Mouse (Mus musculus) stomach, postnatal 0 days (tissue): Measurements from ENCODE around the gene Tmem104. TPM values are rescaled to one million over a fixed set of nuclear protein-coding genes. Genes with fewer than 3 reads are reported as not detected.

Experiments
- ATAC-seq: fragments of 200-750 bp; cut with Nextera tagmentation; 2 replicates; pipeline ENCODE4 v1.8.0; 2017; ENCODE audit not compliant: low FRiP score, low TSS enrichment
- DNase-seq: peaks from one replicate; pipeline ENCODE4 v3.0.0-alpha.2; 2016; ENCODE audit warnings: low spot score
- H3K27ac ChIP-seq: fragments of 300-500 bp; sonication (generic); replicated peaks from 2 replicates; pipeline ENCODE4 v1.5.1; 2014; ENCODE audit warnings: mild to moderate bottlenecking, control low read depth
- H3K27me3 ChIP-seq: fragments of 300-500 bp; sonication (generic); 2 replicates; pipeline ENCODE4 v1.6.1; 2014; ENCODE audit warnings: low read length; ENCODE audit not compliant: control insufficient read depth, insufficient read depth
- H3K36me3 ChIP-seq: fragments of 300-500 bp; sonication (generic); 2 replicates; pipeline ENCODE4 v1.6.1; 2014; ENCODE audit warnings: low read length, mixed read lengths; ENCODE audit not compliant: control insufficient read depth, insufficient read depth
- H3K4me1 ChIP-seq: fragments of 300-500 bp; sonication (generic); replicated peaks from 2 replicates; pipeline ENCODE4 v1.6.1; 2014; ENCODE audit warnings: antibody characterized with exemption; ENCODE audit not compliant: control insufficient read depth, insufficient read depth
- H3K4me2 ChIP-seq: fragments of 300-500 bp; sonication (generic); replicated peaks from 2 replicates; pipeline ENCODE4 v1.6.1; 2014; ENCODE audit warnings: low read depth, mild to moderate bottlenecking, control low read depth, moderate library complexity
- H3K4me3 ChIP-seq: fragments of 300-500 bp; sonication (generic); 2 replicates; pipeline ENCODE4 v1.5.1; 2014; ENCODE audit warnings: low read depth, low read length, control low read depth
- H3K9ac ChIP-seq: fragments of 300-500 bp; sonication (generic); 2 replicates; pipeline ENCODE4 v1.6.1; 2014; ENCODE audit warnings: mild to moderate bottlenecking, low read length, control low read depth, mixed read lengths
- H3K9me3 ChIP-seq: fragments of 300-500 bp; sonication (generic); 2 replicates; pipeline ENCODE4 v1.6.1; 2016; ENCODE audit warnings: low read length; ENCODE audit not compliant: control insufficient read depth
- CTCF ChIP-seq: IDR thresholded peaks from 2 replicates; pipeline ENCODE4 v1.5.1; 2016; ENCODE audit warnings: antibody characterized with exemption, low read depth, mild to moderate bottlenecking, moderate library complexity
- EP300 ChIP-seq: optimal IDR thresholded peaks from 2 replicates; pipeline ENCODE3; 2016; ENCODE audit warnings: antibody characterized with exemption
- WGBS: fragments of 180-500 bp; shearing (Covaris S2); extraction: QIAGEN DNeasy Blood & Tissue Kit; methylation state at CpG from one replicate; pipeline ENCODE4 v1.1.7; 2014; 5-methylcytosine and 5-hydroxymethylcytosine counted together
- polyA plus RNA-seq: library from polyadenylated mRNA; unstranded; fragments of >200 nt; fragmentation: Nextera tagmentation; extraction: Ambion mirVana; gene quantifications from 2 replicates; pipeline ENCODE4 v1.2.1, GENCODE M21; 2015

Tmem104 gene
- polyA plus RNA-seq, 1 experiment from 2014 or later, result 6.3 TPM

DNA sequence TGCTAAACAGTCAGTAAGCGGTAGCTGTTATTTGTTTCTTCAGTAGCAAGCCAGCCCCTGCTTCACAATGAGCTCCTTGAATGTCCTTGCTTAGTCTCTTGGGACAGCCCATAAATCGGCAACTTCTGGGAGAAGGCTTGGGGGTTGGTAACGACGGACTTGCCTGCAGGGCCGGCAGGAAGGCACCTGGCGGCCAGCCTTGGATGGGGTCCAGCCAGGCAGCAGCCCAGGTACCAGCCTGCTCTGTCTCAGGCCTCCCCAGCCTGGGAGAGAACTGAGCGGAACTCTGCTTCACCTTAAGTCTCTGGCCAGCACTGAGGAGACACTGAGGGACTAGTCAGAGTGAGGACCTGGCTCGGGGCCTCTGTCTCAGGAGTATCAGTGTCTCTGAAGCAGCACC is 16.2 kb upstream of the Tmem104 start:
- 48% methylated on average over 8 of the region's 8 CpGs for WGBS
- Histone ChIP-seq H3K4me3 (no peak overlapping the region), H3K4me2 (no peak overlapping the region), H3K4me1 (peaks cover 19% of the 10 kb centered on the region), H3K9me3 (no peaks in the 10 kb centered on the region), H3K27me3 (no peaks in the 10 kb centered on the region), H3K27ac (peak overlapping the region; percentile 40; the same call in 1 of the 2 replicates), H3K9ac (no peak overlapping the region), H3K36me3 (no peaks in the 10 kb centered on the region)
- ATAC-seq, result peak; percentile 31; the same call in 1 of the 2 replicates
- DNase-seq, result peak; percentile 60
- TF ChIP-seq EP300 (no peak), CTCF (no peak)

DNA sequence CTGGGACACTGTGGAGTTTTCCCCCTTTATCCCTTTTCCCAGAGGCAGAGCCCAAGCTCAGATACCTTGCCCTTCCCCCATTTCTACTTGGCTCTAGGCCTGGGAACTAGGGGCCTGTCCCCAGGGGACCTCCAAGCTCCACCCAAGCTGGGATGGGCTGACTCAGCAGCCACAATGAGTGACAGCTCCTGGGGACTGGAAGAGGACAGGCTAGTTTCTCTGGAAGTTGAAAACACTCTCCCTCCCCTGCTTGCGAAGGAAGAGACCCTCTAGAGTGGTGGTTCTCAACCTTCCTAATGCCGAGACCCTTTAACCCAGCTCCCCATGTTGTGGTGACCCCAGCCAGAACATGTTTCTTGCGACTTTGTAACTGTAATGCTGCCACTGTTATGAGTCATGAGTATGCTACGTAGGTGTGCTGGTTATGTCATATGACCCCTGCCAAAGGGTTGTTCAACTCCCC is 14.4 kb upstream of the Tmem104 start:
- Histone ChIP-seq H3K27me3 (no peaks in the 10 kb centered on the region), H3K4me1 (peaks cover 19% of the 10 kb centered on the region), H3K4me3 (no peak overlapping the region), H3K9ac (no peak overlapping the region), H3K36me3 (no peaks in the 10 kb centered on the region), H3K9me3 (no peaks in the 10 kb centered on the region), H3K4me2 (peak overlapping the region; percentile 11; the same call in 1 of the 2 replicates), H3K27ac (peak overlapping the region; percentile 80; the same call in 1 of the 2 replicates)
- TF ChIP-seq CTCF (no peak), EP300 (no peak)
- DNase-seq, result peak; percentile 79
- WGBS, result 42% methylated on average over 4 of the region's 4 CpGs
- ATAC-seq, result peak; percentile 50

DNA sequence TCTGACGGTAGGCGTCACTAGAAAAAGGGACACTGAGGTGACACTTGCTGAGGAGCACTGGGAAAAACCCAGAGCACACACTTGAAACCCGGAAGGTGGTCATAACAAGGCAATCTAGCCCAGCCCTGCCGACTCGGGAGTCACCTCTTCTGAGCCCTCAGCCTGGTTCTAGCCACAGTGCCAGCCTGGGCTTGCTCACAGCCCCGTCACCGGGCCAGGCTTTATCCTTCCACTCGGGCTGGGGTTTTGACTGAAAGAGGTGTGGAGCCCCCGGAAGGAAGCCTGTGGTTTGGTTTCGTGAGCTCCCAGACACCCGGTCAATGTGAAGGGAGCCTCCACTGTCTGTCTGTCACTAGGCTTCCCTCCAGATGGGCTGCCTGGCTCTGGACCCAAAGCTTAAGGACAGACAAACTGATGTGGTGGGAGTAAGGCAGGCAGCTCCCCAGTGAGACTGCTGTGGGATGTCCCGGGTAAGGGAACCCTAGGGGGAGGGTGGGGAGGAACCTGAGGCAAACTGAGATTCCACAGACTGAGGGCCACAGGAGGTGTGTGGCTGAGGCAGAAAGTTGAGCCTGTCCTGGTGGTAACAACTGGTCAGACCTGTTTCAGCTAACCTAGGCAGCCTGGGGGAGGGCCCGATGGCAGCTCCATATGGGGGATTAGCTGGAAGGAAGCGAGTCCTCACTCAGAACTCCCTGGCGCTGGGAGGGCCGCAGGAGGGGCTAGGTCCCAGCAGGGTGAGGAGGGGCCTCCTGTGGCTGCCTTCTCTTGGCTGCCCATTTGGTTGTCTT is 13.5 kb upstream of the Tmem104 start:
- Histone ChIP-seq H3K9ac (peak overlapping the region; percentile 35; the same call in 1 of the 2 replicates), H3K36me3 (no peaks in the 10 kb centered on the region), H3K4me1 (peaks cover 21% of the 10 kb centered on the region), H3K4me2 (peak overlapping the region; percentile 20), H3K27me3 (no peaks in the 10 kb centered on the region), H3K9me3 (no peaks in the 10 kb centered on the region), H3K4me3 (no peak overlapping the region), H3K27ac (peak overlapping the region; percentile 80)
- TF ChIP-seq EP300 (no peak), CTCF (0 out of 2 replicates have a peak, but pooled peaks have one; percentile 4)
- ATAC-seq, result peak; percentile 59
- peak; percentile 77 for DNase-seq
- WGBS, result 20% methylated on average over 16 of the region's 16 CpGs

DNA sequence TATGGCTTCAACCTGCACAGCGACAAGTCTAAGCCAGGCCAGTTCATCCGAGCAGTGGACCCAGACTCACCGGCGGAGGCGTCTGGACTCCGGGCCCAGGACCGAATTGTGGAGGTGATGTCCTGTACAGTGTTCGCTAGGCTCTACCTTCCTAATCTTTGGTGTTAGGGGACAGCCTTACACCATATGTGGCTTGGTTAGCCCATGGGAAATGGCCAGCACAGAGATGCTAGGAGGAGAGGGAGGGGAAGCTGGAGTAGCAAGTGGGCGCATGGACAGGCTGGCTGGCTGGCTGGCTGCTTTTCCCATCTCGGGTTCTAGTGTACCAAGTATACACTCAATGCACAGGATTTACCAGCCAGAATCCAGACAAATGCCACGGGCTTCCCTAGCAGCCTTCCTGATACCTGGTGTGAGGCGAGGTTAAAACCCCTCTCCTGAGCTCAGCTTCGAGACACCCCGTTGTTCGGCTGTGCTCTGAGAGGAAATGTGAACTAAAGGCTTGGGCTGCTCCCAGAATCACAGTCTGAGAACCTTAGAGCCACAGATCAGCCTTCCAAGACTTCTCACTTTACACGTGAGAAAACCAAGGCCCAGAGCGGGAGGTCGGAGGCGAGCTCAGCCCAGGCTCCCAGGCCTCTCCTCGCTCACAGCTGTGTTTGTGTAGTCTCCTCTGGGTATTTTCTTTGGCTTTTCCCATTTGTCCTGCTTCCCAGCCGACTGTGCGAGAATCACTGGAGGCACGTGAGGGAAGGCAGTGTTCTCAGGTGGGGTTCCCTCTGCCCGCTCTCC is 10.7 kb upstream of the Tmem104 start:
- Histone ChIP-seq H3K27ac (0 out of 2 replicates have a peak overlapping the region, but pooled peaks have one; percentile 2), H3K27me3 (no peaks in the 10 kb centered on the region), H3K4me3 (no peak overlapping the region), H3K9ac (no peak overlapping the region), H3K4me2 (no peak overlapping the region), H3K36me3 (no peaks in the 10 kb centered on the region), H3K9me3 (no peaks in the 10 kb centered on the region), H3K4me1 (peaks cover 17% of the 10 kb centered on the region)
- DNase-seq (no peak), ATAC-seq (no peak)
- TF ChIP-seq CTCF, result no peak
- no peak for TF ChIP-seq EP300
- WGBS, result 70% methylated on average over 24 of the region's 24 CpGs

DNA sequence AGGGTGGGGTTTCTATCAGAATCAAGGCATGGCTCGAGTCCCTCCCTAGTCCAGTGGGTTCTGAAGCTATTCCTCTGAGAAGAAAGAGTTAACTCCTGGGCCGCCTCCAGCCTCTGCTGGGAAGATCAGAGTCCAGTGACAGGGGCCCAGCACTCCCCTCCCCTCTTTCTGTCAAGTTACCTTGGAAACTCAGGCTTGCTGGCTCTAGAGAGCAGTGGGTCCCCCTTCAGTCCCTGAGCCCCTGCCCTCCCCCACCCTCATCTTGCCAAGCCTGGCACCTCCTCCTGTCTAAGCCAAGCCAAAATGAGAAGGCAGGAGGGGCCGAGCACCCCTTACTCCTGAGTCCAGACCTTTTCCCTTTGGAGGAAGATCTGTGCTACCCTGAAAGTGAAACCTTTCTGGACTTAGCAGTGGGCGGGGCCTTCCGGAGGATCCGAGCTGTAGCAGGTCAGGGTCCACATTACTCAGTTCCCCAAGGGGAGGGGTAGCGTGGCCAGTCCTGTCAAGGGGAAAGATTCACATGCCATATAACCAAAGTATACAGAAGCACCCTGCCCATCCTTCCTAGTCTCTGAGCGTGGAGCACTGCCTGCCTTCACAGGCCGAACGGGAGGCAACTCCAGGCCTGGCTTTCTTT is 9.6 kb upstream of the Tmem104 start:
- peaks cover 10% of the 10 kb centered on the region for H3K4me1 ChIP-seq
- TF ChIP-seq EP300 (no peak), CTCF (no peak)
- H3K36me3 ChIP-seq, result no peaks in the 10 kb centered on the region
- H3K27ac ChIP-seq, result 0 out of 2 replicates have a peak overlapping the region, but pooled peaks have one; percentile 24
- ATAC-seq (peak; percentile 35; the same call in 1 of the 2 replicates), DNase-seq (peak; percentile 65)
- peak overlapping the region; percentile 31; the same call in 1 of the 2 replicates for H3K4me2 ChIP-seq
- WGBS, result 26% methylated on average over 10 of the region's 10 CpGs
- no peaks in the 10 kb centered on the region for H3K9me3 ChIP-seq
- no peak overlapping the region for H3K4me3 ChIP-seq
- H3K27me3 ChIP-seq, result no peaks in the 10 kb centered on the region
- no peak overlapping the region for H3K9ac ChIP-seq
